Mouse (Mus musculus) liver, embryonic 14.5 days (tissue): ENCODE results near the gene Hexdc. TPM values are rescaled to one million over a fixed set of nuclear protein-coding genes. Genes with fewer than 3 reads are reported as not detected.

Experiments
- ATAC-seq: fragments of 200-750 bp; cut with Nextera tagmentation; 2 replicates; pipeline ENCODE4 v1.8.0; 2017; ENCODE audit warnings: moderate number of reproducible peaks, mild to moderate bottlenecking, moderate library complexity; ENCODE audit not compliant: insufficient read depth
- DNase-seq, 3 experiments: peaks; one replicate each; pipeline ENCODE4 v3.0.0-alpha.2; 2012 to 2013; ENCODE audit warnings: low read depth in 3 of 3, low spot score in 3 of 3
- H3K27ac ChIP-seq: fragments of 300-500 bp; sonication (generic); 2 replicates; pipeline ENCODE4 v1.5.1; 2014; ENCODE audit warnings: moderate library complexity, mild to moderate bottlenecking, control low read depth, inconsistent platforms
- H3K27me3 ChIP-seq: fragments of 300-500 bp; sonication (generic); 2 replicates; pipeline ENCODE4 v1.6.1; 2014; ENCODE audit warnings: mild to moderate bottlenecking, low read length, moderate library complexity; ENCODE audit not compliant: control insufficient read depth, insufficient read depth
- H3K36me3 ChIP-seq: fragments of 300-500 bp; sonication (generic); replicated peaks from 2 replicates; pipeline ENCODE4 v1.6.1; 2014; ENCODE audit warnings: low read depth; ENCODE audit not compliant: control insufficient read depth, insufficient read depth
- H3K4me1 ChIP-seq, 2 experiments: fragments of 200-500 bp in 1 of 2; fragments of 300-500 bp in 1 of 2; sonication (generic) in 1 of 2; replicated peaks; 2 replicates each; pipeline ENCODE4 v1.6.1; 2012 to 2014; ENCODE audit warnings: antibody characterized with exemption in 1 of 2, inconsistent platforms in 1 of 2, low read length in 1 of 2; ENCODE audit not compliant: control insufficient read depth in 2 of 2, insufficient read depth in 2 of 2
- H3K4me2 ChIP-seq: fragments of 300-500 bp; sonication (generic); 2 replicates; pipeline ENCODE4 v1.6.1; 2014; ENCODE audit warnings: low read depth, mild to moderate bottlenecking, control low read depth, moderate library complexity
- H3K4me3 ChIP-seq, 2 experiments: fragments of 200-500 bp in 1 of 2; fragments of 300-500 bp in 1 of 2; sonication (generic) in 1 of 2; 2 replicates each; pipeline ENCODE4 v1.5.1; 2012 to 2014; ENCODE audit warnings: low read depth in 2 of 2, low read length in 2 of 2, mild to moderate bottlenecking in 2 of 2, control low read depth in 1 of 2, inconsistent platforms in 1 of 2, moderate library complexity in 1 of 2; ENCODE audit not compliant: insufficient read depth in 1 of 2
- H3K9ac ChIP-seq: fragments of 300-500 bp; sonication (generic); replicated peaks from 2 replicates; pipeline ENCODE4 v1.6.1; 2014; ENCODE audit warnings: mild to moderate bottlenecking, control low read depth, moderate library complexity
- H3K9me3 ChIP-seq: fragments of 300-500 bp; sonication (generic); 2 replicates; pipeline ENCODE4 v1.6.1; 2016; ENCODE audit warnings: low read length, mixed read lengths; ENCODE audit not compliant: control insufficient read depth
- CTCF ChIP-seq: IDR thresholded peaks from 2 replicates; pipeline ENCODE4 v1.5.1; 2016; ENCODE audit warnings: antibody characterized with exemption, low read depth, control low read depth
- EP300 ChIP-seq: IDR thresholded peaks from 2 replicates; pipeline ENCODE4 v1.6.1; 2016; ENCODE audit warnings: antibody characterized with exemption, low read depth
- WGBS: fragments of 180-500 bp; shearing (Covaris S2); extraction: QIAGEN DNeasy Blood & Tissue Kit; methylation state at CpG from one replicate; pipeline ENCODE4 v1.1.7; 2014; ENCODE audit not compliant: insufficient replicate concordance; 5-methylcytosine and 5-hydroxymethylcytosine counted together
- polyA plus RNA-seq, 2 experiments: library from polyadenylated mRNA; depleted of rRNA in 1 of 2; stranded (reverse) in 1 of 2; unstranded in 1 of 2; fragments of >200 nt; fragmentation: Nextera tagmentation in 1 of 2; extraction: Ambion mirVana in 1 of 2; gene quantifications; 2 replicates each; pipeline versions ENCODE4 v1.2.1 to v1.2.3; 2012 to 2014

Hexdc gene
- 7.4 and 8.1 TPM in 2 replicates for polyA plus RNA-seq (2012; rRNA removed)
- 2.3 and 2.7 TPM in 2 replicates for polyA plus RNA-seq (2014; fragmentation: Nextera tagmentation; extraction: Ambion mirVana)

DNA sequence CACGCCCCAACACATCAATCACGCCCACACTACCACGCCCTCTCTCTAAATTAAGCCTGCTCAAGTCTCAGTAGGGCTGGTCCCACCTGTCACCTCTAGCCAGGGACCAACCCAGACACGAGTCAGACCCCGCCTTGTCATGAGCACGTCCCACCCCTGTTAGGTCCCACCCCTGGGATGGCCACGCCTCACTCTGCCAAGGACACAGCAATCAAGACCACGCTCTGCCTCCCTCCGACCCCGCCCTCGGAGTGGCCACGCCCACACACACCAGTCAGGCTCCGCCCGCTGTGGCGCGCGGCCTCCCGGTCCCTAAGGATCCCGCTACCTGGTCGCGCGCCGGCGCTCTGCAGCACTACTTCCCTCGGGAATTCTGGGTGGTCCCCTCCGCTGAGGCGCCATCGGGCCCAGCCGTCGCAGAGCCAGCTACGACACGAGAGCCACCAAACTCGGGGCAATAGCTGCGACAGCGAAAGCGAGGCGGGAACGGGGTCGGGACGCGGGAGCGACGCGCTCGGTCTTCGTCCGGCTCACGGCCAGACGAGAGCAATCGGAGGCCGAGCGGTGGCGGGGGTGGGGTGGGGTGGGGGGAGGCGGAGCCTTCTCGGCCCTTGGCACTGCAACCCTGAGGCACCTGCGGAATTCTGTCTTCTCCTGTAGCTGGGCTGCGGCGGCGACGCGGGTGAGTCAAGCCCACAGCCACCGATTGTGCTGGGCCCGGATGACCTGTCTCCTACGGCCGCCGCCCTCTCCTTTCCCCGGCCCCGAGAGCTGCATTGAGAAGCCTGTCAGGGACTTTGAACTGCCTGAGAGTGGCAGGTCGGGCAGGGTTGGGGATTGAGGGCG, at the start of gene Hexdc, which contains the start of gene Ogfod3:
Hexdc (plus strand) TSS at position 273 of the 846 bp plus-strand sequence.
Ogfod3 (minus strand) TSS at position 551 of the 846 bp plus-strand sequence.
- under 1% methylated on average over 70 of the region's 70 CpGs for WGBS
- no peaks in the 10 kb centered on the region for H3K9me3 ChIP-seq
- peak within 1 kb of the TSS; percentile 70 to 83 for H3K4me3 ChIP-seq
- H3K4me2 ChIP-seq: peak within 1 kb of the TSS; percentile 89
- no peak within 1 kb of the TSS; the same call in 1 of the 2 replicates for H3K27ac ChIP-seq
- H3K27me3 ChIP-seq: no peaks in the 10 kb centered on the region
- H3K4me1 ChIP-seq: peaks cover 0 to 10% of the 10 kb centered on the region in 2 experiments; a peak in 3 of 4 replicates
- ATAC-seq (peak; percentile 99), DNase-seq (peak; percentile 93 to 98 (median 93))
- no peaks in the 10 kb centered on the region for H3K36me3 ChIP-seq
- peak within 1 kb of the TSS; percentile 72 for H3K9ac ChIP-seq
- no peak for TF ChIP-seq CTCF
- no peak for TF ChIP-seq EP300

DNA sequence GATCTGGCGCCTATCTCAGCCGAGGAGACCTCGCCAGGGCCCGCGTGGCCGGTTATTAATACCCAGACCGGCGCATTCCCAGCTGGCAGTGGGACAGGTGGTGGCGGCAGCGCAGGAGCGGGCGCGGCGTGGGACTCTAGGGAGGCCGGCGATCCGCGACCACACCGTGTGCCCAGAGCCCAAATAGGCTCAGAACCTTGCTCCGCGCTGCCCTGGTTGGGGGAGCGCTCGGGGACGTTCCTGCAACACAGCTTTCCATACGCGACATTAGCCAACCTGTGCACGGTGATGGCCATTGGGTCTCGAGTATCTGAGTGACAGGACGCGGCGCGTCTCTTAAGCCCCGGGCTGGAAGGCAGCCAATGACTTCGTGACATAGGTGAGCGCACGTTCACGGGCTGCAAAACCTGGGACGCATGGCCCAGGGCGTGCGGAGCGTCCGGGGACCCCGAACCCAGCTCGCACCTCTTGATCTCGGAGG, 47.8 kb upstream of the Hexdc start:
- Histone ChIP-seq H3K36me3 (no peaks in the 10 kb centered on the region), H3K27me3 (peaks cover 23% of the 10 kb centered on the region), H3K4me2 (peak overlapping the region; percentile 44), H3K9me3 (no peaks in the 10 kb centered on the region), H3K4me3 (peak overlapping the region in 1 of 2 experiments; percentile 16; a peak in 1 of 4 replicates), H3K4me1 (no peaks in the 10 kb centered on the region), H3K9ac (no peak overlapping the region), H3K27ac (no peak overlapping the region)
- TF ChIP-seq CTCF (no peak), EP300 (no peak)
- DNase-seq (no peak), ATAC-seq (no peak)
- 4% methylated on average over 45 of the region's 45 CpGs for WGBS

DNA sequence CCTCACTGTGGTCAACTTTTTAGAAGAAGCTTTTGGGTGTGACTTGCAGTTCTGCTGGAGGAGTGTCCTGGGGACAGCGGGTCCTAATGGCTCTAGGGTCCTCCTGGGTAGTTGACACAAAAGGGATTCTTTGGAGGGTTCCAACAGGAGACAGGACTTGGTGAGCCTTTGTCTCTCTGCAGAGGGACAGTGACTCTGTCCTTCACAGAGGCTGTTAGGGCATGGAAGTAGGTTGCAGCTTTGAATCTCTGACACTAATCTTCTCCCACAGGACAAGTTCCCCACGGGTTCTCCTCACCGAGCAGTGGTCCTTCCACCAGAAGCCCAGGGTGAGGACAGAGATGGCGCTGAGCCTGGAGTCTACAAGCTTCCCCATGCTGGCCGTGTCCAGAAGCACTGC, 44.3 kb upstream of the Hexdc start, which contains the start of gene Uts2r:
Uts2r (plus strand) TSS at position 301 of the 400 bp plus-strand sequence.
- H3K27ac ChIP-seq: no peak within 1 kb of the TSS
- no peaks in the 10 kb centered on the region for H3K4me1 ChIP-seq
- H3K4me2 ChIP-seq: no peak within 1 kb of the TSS
- no peak within 1 kb of the TSS for H3K4me3 ChIP-seq
- no peak within 1 kb of the TSS for H3K9ac ChIP-seq
- 63% methylated on average over 5 of the region's 5 CpGs for WGBS
- peaks cover 22% of the 10 kb centered on the region for H3K27me3 ChIP-seq
- H3K9me3 ChIP-seq: no peaks in the 10 kb centered on the region
- TF ChIP-seq CTCF (no peak), EP300 (no peak)
- ATAC-seq (no peak), DNase-seq (no peak)
- H3K36me3 ChIP-seq: no peaks in the 10 kb centered on the region

DNA sequence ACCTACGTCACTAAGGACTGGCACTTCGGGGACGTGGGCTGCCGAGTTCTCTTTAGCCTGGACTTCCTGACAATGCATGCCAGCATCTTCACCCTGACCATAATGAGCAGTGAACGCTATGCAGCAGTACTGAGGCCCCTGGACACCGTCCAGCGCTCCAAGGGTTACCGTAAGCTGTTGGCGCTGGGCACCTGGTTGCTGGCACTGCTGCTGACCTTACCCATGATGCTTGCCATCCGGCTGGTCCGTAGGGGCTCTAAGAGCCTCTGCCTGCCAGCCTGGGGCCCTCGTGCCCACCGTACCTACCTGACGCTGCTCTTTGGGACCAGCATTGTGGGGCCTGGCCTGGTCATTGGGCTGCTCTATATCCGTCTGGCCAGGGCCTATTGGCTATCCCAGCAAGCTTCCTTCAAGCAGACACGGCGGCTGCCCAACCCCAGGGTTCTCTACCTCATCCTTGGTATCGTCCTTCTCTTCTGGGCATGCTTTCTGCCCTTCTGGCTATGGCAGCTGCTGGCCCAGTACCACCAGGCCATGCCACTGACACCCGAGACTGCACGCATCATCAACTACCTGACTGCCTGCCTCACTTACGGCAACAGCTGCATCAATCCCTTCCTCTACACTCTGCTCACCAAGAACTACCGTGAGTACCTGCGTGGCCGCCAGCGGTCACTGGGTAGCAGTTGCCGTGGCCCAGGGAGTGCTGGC, 43.4 kb upstream of the Hexdc start:
- H3K4me3 ChIP-seq: no peak overlapping the region
- 81% methylated on average over 26 of the region's 26 CpGs for WGBS
- H3K4me2 ChIP-seq: no peak overlapping the region
- H3K27me3 ChIP-seq: peaks cover 16% of the 10 kb centered on the region
- H3K36me3 ChIP-seq: no peaks in the 10 kb centered on the region
- no peak overlapping the region for H3K9ac ChIP-seq
- TF ChIP-seq CTCF (no peak), EP300 (no peak)
- ATAC-seq: no peak
- H3K27ac ChIP-seq: no peak overlapping the region
- H3K4me1 ChIP-seq: no peaks in the 10 kb centered on the region
- no peak for DNase-seq
- H3K9me3 ChIP-seq: no peaks in the 10 kb centered on the region

DNA sequence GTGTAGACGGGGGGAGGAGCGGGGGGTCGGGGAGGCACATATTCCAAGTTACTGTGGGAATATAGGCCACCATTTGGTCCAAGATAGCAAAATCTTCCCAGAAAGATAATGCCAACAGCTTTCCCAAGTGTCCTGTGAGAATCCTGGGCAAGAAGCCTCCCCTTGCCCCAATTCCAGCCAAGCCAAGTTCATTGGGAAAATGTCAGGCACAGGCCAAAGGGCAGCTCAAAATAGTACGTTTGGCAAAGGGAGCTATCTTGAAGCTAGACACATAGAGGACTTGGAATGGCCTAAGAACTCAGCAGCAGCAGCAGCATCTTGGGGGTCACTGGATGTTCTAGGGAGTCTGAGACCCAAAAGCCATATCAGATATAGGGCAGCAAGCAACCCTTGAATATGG, 40.5 kb upstream of the Hexdc start:
- Histone ChIP-seq H3K4me2 (no peak overlapping the region), H3K27ac (no peak overlapping the region), H3K27me3 (no peaks in the 10 kb centered on the region), H3K4me3 (no peak overlapping the region), H3K9ac (no peak overlapping the region), H3K4me1 (no peaks in the 10 kb centered on the region), H3K9me3 (no peaks in the 10 kb centered on the region), H3K36me3 (no peaks in the 10 kb centered on the region)
- TF ChIP-seq EP300: no peak
- no peak for TF ChIP-seq CTCF
- ATAC-seq (no peak), DNase-seq (no peak)
- WGBS: 73% methylated on average over 4 of the region's 4 CpGs
